Mouse (Mus musculus): ENCODE measurements at regions not wholly inside any gene's neighbourhood (a gene's known extent, or its start where the extent isn't known, plus 50 kb on each side); places are given as distances from the start of the nearest gene placed in this dataset.

GRCm38 (mm10) chr14:115010877-115011276 lies 81.1 kb upstream of the Gpc5 start:
- no peak for TF ChIP-seq CTCF (conservative IDR thresholded peaks at IDR 0.05)
- Histone ChIP-seq H3K4me3 (no peak overlapping the region), H3K27ac (no peak overlapping the region)
- no peak for DNase-seq (ENCODE audit: low spot score in 2 of 2)

DNA sequence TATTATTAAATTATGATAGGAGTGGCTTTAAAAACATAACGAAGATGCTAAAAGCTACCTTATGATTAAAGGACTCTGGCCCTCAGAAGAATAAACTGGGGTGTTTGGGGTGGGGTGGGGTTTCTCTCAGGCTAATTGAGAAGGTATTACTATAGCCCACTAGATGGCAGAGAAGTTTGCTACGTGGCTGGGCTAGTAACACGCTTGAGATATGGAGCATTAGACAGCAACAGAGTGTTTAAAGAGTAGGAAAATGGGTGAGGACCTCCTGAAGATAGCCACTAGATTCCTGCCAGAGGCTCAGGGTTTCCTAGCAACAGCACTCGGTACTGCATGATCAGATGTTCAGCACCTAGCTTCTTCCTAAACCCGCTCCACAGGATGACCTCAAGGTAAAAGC lies 76.7 kb upstream of the Gpc5 start:
- Histone ChIP-seq H3K4me3 (no peak overlapping the region), H3K27ac (no peak overlapping the region)
- DNase-seq (ENCODE audit: low spot score in 2 of 2): no peak
- peak; percentile 61 for TF ChIP-seq CTCF (conservative IDR thresholded peaks at IDR 0.05)

GRCm38 (mm10) chr14:115017410-115018153 lies 74.4 kb upstream of the Gpc5 start:
- Histone ChIP-seq H3K4me3 (peak overlapping the region; percentile 57), H3K27ac (no peak overlapping the region)
- peak; percentile 90 for TF ChIP-seq CTCF (conservative IDR thresholded peaks at IDR 0.05)
- peak; percentile 61 to 67 for DNase-seq (ENCODE audit: low spot score in 2 of 2)

- no peak overlapping the region for H3K4me3 ChIP-seq
- DNase-seq (ENCODE audit: low spot score in 2 of 2): no peak
- no peak for TF ChIP-seq CTCF (conservative IDR thresholded peaks at IDR 0.05)
- no peak overlapping the region for H3K27ac ChIP-seq
Measured at GRCm38 (mm10) chr14:115028011-115028410, 64.0 kb upstream of the Gpc5 start.

GRCm38 (mm10) chr14:115031734-115032133 lies 60.3 kb upstream of the Gpc5 start:
- no peak for TF ChIP-seq CTCF (conservative IDR thresholded peaks at IDR 0.05)

DNA sequence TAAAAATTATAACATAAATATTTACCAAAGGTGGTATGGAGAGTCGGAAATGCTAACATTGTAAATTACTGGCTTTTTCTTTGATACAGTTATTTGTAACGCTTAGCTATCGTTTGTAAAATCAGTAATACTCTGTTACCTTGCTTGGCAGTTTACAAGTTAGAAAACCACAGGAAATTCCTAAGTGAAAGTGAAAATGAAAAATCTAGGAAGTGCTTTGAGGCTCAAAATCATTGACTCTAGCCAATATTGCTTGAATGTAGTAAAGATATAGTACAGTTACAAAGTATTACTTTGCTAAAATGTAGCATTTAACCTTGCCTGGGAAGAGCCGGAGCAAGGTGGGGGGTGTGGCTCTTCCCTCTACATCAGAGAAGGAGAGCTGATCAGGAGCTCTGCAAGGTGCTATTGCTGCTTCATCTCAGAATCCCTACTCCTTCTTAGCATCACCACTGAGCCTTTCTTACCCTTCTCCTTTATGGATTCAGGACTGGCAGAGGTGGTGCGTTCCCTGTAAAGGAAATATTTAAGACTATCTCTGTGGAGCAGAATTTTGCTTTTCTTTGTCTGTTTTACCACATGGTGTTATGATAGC lies 58.5 kb upstream of the Gpc5 start:
- no peak overlapping the region for H3K27ac ChIP-seq
- H3K4me3 ChIP-seq: no peak overlapping the region
- DNase-seq (ENCODE audit: low spot score in 2 of 2): no peak
- TF ChIP-seq CTCF (conservative IDR thresholded peaks at IDR 0.05): no peak

More at GRCm38 (mm10) chr14:115031734-115032133, 60.3 kb upstream of the Gpc5 start:
- Histone ChIP-seq H3K27ac (no peak overlapping the region), H3K4me3 (no peak overlapping the region)
- no peak for DNase-seq (ENCODE audit: low spot score in 2 of 2)

DNA sequence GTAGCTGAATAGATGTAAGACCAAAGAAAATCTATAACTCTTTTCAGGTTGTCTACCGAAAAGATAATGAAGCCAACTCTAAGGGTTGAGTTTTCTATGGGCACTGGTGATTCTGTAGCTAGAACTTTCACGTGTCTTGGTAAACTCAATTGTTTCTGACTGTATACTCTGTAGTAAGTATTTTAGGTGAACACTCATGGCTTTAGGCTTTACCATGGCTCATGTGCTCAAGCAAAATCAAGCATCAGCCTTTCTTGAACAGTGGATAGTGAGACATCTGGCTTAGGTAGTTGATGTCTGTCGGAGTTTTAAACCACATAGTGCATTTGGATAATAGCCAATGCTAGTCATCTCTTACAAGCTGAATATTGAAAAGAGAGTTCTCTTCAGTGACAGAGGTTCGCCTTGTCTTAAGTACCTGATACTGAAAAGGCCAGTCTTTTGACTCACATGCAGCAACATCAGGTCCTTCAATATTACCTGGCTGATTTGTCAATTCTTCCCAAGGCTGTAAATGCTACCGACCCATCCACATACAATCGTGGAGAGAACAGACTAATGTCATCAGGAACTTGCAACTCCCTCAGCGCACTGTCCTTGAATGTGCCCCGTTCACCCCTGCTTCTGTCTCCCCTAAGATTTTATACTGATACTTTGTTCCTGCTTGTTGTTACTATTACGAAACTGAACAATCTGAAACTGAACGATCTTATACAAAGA lies 57.1 kb upstream of the Gpc5 start:
- no peak overlapping the region for H3K4me3 ChIP-seq
- no peak overlapping the region for H3K27ac ChIP-seq
- no peak for DNase-seq (ENCODE audit: low spot score in 2 of 2)
- TF ChIP-seq CTCF (conservative IDR thresholded peaks at IDR 0.05): no peak

DNA sequence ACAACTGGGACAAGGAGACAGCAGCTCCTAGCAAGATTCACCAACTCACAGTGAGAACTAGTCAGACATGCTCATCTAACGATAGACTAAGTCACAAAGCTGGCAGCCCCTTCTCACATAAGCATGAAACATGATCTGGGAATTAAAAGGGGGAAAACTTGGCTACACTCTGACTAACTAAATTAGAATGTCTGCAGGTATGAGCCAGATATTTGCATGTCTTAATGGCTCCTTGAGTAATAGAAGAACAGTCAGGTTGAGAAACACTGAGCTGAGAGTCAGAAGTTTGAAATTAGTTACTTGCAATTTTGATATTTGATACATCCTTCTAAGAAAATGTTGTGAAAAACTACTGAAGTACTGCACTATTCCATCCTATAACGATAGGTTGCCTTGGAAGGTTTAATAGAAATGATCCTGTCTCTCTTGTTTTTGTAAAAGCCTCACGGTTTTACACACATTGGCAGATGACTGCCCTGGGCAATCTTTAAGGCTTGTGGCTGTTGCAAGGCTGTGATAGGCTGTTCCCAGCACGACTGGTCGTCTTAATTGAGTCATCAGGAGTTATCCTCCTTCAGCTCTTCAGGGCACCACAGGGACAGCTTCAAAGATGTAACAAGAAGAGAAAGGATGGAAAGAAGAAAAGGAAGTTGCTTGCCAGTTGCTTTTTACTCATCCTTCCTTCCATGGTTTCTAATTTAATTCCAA lies 54.8 kb upstream of the Gpc5 start:
- TF ChIP-seq CTCF (conservative IDR thresholded peaks at IDR 0.05): no peak
- no peak overlapping the region for H3K4me3 ChIP-seq
- no peak overlapping the region for H3K27ac ChIP-seq
- no peak for DNase-seq (ENCODE audit: low spot score in 2 of 2)

- no peak for DNase-seq (ENCODE audit: low spot score in 2 of 2)
- Histone ChIP-seq H3K27ac (no peak overlapping the region), H3K4me3 (no peak overlapping the region)
- no peak for TF ChIP-seq CTCF (conservative IDR thresholded peaks at IDR 0.05)
Measured at GRCm38 (mm10) chr14:115038788-115039187, 53.2 kb upstream of the Gpc5 start.

- no peak overlapping the region for H3K4me3 ChIP-seq
- DNase-seq (ENCODE audit: low spot score in 2 of 2): no peak
- no peak for TF ChIP-seq CTCF (conservative IDR thresholded peaks at IDR 0.05)
- no peak overlapping the region for H3K27ac ChIP-seq
Measured at GRCm38 (mm10) chr14:115039524-115039923, 52.5 kb upstream of the Gpc5 start.

DNA sequence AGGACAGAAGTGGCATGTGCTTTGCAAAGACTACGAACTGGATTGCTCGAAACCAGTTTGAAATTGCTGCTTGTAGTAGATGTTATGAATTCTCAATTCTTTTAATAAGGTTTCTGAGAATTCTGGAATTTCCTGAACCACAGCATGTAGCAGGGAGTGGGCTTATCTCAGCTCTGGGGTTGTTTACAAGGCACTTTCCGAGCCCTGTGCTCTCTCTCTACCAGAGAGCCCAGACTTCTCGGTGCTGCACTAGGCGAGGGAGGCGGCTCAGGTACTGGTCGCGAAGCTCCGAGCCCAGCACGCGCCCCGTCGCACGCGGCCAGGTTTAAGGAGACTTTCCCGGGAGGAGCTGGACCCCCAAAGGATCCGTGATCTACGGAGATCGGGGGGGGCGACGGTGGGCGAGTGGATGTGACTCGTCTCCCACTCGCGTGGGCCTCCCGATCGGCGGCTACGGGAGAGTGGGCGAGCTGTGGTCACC lies 51.9 kb upstream of the Gpc5 start:
- H3K4me3 ChIP-seq: peak overlapping the region; percentile 56
- no peak for DNase-seq (ENCODE audit: low spot score in 2 of 2)
- H3K27ac ChIP-seq: peak overlapping the region; percentile 57
- TF ChIP-seq CTCF (conservative IDR thresholded peaks at IDR 0.05): no peak

DNA sequence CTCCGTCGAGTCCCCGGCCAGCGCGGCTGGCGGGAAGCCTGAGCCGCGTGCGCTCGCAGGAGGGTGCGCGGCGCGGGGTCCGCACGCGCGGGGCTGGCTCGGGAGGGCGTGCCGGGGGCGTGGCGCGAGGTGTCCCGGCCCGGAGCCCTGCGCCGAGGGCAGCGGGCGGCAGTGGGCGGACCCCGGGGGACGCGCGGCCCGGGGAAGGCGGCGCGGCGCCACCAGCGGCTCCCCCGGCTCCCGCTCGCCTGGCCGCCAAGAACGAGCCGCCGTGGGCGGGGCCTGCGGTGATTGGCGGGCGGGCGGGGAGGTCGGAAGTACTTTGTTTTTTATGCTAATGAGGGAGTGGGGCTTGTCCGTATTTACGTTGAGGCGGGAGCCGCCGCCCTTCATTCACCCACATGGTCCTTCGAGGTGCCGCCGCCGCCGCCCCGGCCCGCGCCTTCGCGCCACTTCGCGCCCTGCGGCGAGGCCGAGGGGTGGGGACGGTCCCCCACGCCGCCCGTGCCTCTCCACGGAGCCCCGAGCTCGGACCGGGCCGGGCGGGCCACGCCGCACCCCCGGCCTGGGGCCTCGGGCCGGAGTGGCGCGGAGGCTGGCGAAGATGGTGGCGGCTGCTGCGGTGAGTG lies 51.3 kb upstream of the Gpc5 start:
- Histone ChIP-seq H3K4me3 (peak overlapping the region; percentile 60), H3K27ac (peak overlapping the region; percentile 57)
- no peak for TF ChIP-seq CTCF (conservative IDR thresholded peaks at IDR 0.05)
- peak; percentile 46 to 59 for DNase-seq (ENCODE audit: low spot score in 2 of 2)

Measured in layer of hippocampus, adult 2 months (tissue).